Mouse (Mus musculus) liver, adult 2 months (tissue): ENCODE data around the gene Pmel.

Experiments used
- CTCF ChIP-seq: fragments of 200-500 bp; IDR thresholded peaks from 2 replicates; pipeline ENCODE4 v1.5.1; 2011; ENCODE audit warnings: low read depth, low read length, control low read depth
- POLR2A ChIP-seq: fragments of 200-500 bp; IDR thresholded peaks from 2 replicates; pipeline ENCODE4 v1.6.1; 2011; ENCODE audit warnings: low read length, control low read depth; ENCODE audit not compliant: insufficient read depth; ENCODE audit errors: extremely low read depth

GRCm38 (mm10) chr10:128665307-128665706 is 38.7 kb upstream of the Pmel start:
- TF ChIP-seq POLR2A (no peak), CTCF (no peak)
